Mouse (Mus musculus) intestine, postnatal 0 days (tissue): ENCODE results near the gene Tom1l1. TPM values are rescaled to one million over a fixed set of nuclear protein-coding genes. Genes with fewer than 3 reads are reported as not detected.
A peak's percentile ranks its signal among the peaks of the same experiment; 100 is the strongest.

Source experiments
- ATAC-seq: fragments of 200-750 bp; cut with Nextera tagmentation; 2 replicates; pipeline ENCODE4 v1.8.0; 2017; ENCODE audit warnings: mild to moderate bottlenecking, moderate TSS enrichment, moderate library complexity
- H3K27ac ChIP-seq: fragments of 300-500 bp; sonication (generic); 2 replicates; pipeline ENCODE4 v1.5.1; 2014; ENCODE audit warnings: mild to moderate bottlenecking, low read depth, low read length, moderate library complexity
- H3K27me3 ChIP-seq: fragments of 300-500 bp; sonication (generic); replicated peaks from 2 replicates; pipeline ENCODE4 v1.6.1; 2014; ENCODE audit warnings: low read length, mixed read lengths; ENCODE audit not compliant: control insufficient read depth, insufficient read depth
- H3K36me3 ChIP-seq: fragments of 300-500 bp; sonication (generic); 2 replicates; pipeline ENCODE4 v1.6.1; 2014; ENCODE audit warnings: mild to moderate bottlenecking, moderate library complexity; ENCODE audit not compliant: control insufficient read depth, insufficient read depth
- H3K4me1 ChIP-seq: fragments of 300-500 bp; sonication (generic); replicated peaks from 2 replicates; pipeline ENCODE4 v1.6.1; 2014; ENCODE audit warnings: antibody characterized with exemption, low read length, mixed read lengths; ENCODE audit not compliant: control insufficient read depth, insufficient read depth
- H3K4me2 ChIP-seq: fragments of 300-500 bp; sonication (generic); replicated peaks from 2 replicates; pipeline ENCODE4 v1.6.1; 2014; ENCODE audit warnings: low read depth, mild to moderate bottlenecking, moderate library complexity
- H3K4me3 ChIP-seq: fragments of 300-500 bp; sonication (generic); 2 replicates; pipeline ENCODE4 v1.5.1; 2014; ENCODE audit warnings: low read depth, low read length
- H3K9ac ChIP-seq: fragments of 300-500 bp; sonication (generic); 2 replicates; pipeline ENCODE4 v1.6.1; 2014; ENCODE audit warnings: mild to moderate bottlenecking, low read depth, low read length
- H3K9me3 ChIP-seq: fragments of 300-500 bp; sonication (generic); 2 replicates; pipeline ENCODE4 v1.6.1; 2016; ENCODE audit warnings: mixed run types; ENCODE audit not compliant: control insufficient read depth
- CTCF ChIP-seq: sonication (generic); IDR thresholded peaks from 2 replicates; pipeline ENCODE4 v1.5.1; 2016; ENCODE audit warnings: low read depth, mild to moderate bottlenecking, control low read depth, antibody characterized with exemption, moderate library complexity
- WGBS: fragments of 180-500 bp; shearing (Covaris S2); extraction: QIAGEN DNeasy Blood & Tissue Kit; methylation state at CpG from one replicate; pipeline ENCODE4 v1.1.7; 2014; 5-methylcytosine and 5-hydroxymethylcytosine counted together
- polyA plus RNA-seq: library from polyadenylated mRNA; unstranded; fragments of >200 nt; fragmentation: Nextera tagmentation; extraction: Ambion mirVana; gene quantifications from 2 replicates; pipeline ENCODE4 v1.2.1, GENCODE M21; 2015

The Tom1l1 gene
- polyA plus RNA-seq: 61.2 and 64.5 TPM in 2 replicates

DNA sequence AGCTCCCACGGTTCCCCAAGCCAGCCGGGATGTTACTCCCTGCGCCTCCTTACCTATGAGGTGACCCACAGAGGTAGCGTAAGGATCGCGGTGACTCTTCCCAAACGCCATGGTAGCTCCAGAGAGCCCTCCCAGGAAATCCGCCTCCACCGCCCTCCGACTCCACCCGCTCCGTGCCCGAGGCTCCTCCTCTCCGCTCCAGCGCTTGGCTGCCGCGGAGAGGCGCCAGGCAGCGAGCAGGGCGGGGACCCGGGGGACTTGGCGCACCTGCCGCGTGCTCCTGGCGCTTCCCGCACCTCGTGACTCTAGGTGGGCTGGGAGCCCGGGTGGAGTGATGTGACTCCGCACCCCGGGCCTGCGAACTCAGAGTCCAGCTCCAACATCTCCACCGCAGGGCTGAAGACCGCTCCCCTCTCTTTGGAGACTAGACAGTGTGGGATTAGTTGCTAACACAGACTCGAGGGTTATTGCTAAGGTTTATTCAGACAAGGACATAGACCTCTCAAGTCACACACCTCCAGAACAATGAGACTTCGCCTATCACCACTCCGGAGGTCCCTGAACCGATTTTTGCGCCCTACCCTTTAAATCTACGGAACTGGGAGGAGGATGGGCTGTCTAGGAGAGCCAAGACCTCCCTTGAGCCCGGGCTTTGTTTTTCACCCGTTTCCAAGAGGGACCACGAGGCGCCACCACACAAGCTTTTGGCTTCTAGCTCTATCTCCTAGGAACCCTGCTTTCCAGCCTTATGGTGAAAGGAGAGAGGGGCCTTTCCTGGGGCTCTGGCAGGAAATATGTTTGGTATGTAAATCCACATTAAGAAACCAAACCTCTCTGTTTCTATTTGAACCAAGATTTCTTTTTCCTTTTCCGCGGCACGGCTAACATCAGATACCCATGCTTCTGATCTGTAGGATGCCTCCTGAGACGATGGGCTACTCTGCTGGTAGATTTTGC lies at the start of gene Tom1l1:
Tom1l1 (minus strand) TSS at position 907 of the 957 bp plus-strand sequence.
- Histone ChIP-seq H3K27me3 (no peaks in the 10 kb centered on the region), H3K9ac (peak within 1 kb of the TSS; percentile 68), H3K36me3 (peaks cover under 1% of the 10 kb centered on the region; the same call in 1 of the 2 replicates), H3K27ac (peak within 1 kb of the TSS; percentile 68), H3K9me3 (no peaks in the 10 kb centered on the region), H3K4me1 (0 out of 2 replicates have a peak, but pooled peaks cover 3% of the 10 kb centered on the region), H3K4me2 (peak within 1 kb of the TSS; percentile 89), H3K4me3 (peak within 1 kb of the TSS; percentile 86)
- TF ChIP-seq CTCF: peak; percentile 41
- 7% methylated on average over 47 of the region's 47 CpGs for WGBS
- ATAC-seq: peak; percentile 91

GRCm38 (mm10) chr11:90733575-90733974 lies 45.4 kb upstream of the Tom1l1 start:
- Histone ChIP-seq H3K36me3 (no peaks in the 10 kb centered on the region), H3K4me2 (no peak overlapping the region), H3K4me3 (no peak overlapping the region), H3K4me1 (no peaks in the 10 kb centered on the region), H3K27ac (no peak overlapping the region), H3K27me3 (no peaks in the 10 kb centered on the region), H3K9me3 (no peaks in the 10 kb centered on the region), H3K9ac (no peak overlapping the region)
- TF ChIP-seq CTCF: 0 out of 2 replicates have a peak, but pooled peaks have one; percentile 5
- no peak for ATAC-seq
- 75% methylated on average over 4 of the region's 4 CpGs for WGBS

DNA sequence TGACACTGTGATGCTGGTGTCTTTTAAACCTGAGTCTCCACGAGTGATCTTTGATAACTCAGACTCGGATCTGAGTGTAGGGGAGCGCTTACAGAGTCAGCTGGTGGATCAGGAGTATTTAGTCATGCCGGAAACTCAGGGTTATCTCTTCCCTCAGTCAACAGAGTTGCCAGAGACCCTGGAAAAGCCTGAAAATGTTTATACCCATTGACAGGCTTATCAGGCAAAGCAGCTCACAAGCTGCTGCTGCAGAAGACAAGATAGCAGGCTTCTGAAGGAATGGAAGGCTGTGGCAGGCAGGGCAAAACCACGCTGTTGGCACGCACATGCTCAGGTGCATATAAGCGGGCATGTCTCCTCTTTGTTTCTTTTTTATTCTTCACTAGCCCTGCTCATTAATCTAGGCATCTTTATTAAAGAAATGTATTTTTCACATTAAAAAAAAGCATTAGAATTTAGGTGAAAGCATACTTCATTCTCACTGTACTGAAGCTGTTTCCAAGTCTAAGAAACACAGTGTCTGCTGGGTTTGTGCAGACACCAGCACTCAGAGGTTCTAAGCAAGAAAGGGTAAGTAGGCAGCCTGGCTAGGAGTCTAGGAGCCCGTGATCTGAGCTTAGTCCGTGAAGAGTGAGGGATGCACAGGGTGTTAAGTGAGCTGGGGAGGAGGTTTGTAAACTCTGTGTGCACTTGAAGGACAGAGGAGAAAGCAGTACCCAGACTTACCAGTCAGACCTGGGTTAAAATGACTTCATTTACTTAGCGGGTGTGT lies 39.4 kb upstream of the Tom1l1 start:
- no peak overlapping the region for H3K27ac ChIP-seq
- H3K4me1 ChIP-seq: no peaks in the 10 kb centered on the region
- H3K4me3 ChIP-seq: no peak overlapping the region
- H3K27me3 ChIP-seq: no peaks in the 10 kb centered on the region
- no peak for TF ChIP-seq CTCF
- WGBS: 47% methylated on average over 10 of the region's 10 CpGs
- H3K9ac ChIP-seq: no peak overlapping the region
- no peaks in the 10 kb centered on the region for H3K9me3 ChIP-seq
- no peaks in the 10 kb centered on the region for H3K36me3 ChIP-seq
- H3K4me2 ChIP-seq: no peak overlapping the region
- no peak for ATAC-seq

DNA sequence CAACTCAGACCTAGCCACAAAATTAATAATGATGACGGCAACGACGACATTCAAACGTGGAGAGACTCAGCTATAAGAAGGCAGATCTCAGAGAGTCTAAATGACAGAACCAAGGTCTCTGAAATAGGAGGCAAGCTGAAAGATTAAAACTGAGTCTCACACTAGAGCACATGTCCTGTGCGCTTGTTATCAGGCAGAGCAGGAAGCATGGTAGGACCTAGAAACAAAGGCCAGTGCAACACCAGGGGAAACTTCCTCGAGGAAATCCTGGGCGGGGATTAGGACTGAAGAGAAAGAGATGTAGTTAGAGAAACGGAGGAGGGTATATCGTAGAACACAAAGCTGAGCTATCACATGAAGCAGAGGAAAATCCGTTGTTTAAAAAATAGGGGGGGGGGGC lies 38.6 kb upstream of the Tom1l1 start:
- TF ChIP-seq CTCF: no peak

DNA sequence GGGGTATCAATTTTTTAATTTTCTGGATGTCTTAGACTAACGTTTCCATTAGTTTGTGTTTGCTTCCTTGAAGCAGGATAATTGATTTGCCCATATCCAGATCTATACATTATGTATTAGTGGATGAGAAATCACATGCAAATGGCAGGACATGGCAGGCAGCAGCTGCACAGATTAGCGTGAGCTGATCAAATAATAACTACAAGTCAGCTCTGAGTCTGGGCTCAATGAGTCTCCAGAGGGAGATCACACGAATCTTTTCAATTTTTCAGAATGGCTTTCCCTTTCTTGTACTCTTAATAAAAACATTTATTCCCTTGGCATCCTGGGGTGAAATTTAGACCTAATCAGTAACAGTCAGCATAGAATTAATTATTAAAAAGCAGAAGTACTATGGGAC lies 34.1 kb upstream of the Tom1l1 start:
- Histone ChIP-seq H3K9me3 (no peaks in the 10 kb centered on the region), H3K9ac (no peak overlapping the region), H3K27ac (no peak overlapping the region), H3K4me2 (no peak overlapping the region), H3K27me3 (no peaks in the 10 kb centered on the region), H3K36me3 (no peaks in the 10 kb centered on the region), H3K4me3 (no peak overlapping the region), H3K4me1 (no peaks in the 10 kb centered on the region)
- no peak for TF ChIP-seq CTCF
- ATAC-seq: no peak
- WGBS: 80% methylated on average over 3 of the region's 3 CpGs

More for the DNA sequence above, 38.6 kb upstream of the Tom1l1 start:
- no peak overlapping the region for H3K4me2 ChIP-seq
- no peaks in the 10 kb centered on the region for H3K36me3 ChIP-seq
- H3K27me3 ChIP-seq: no peaks in the 10 kb centered on the region
- H3K4me3 ChIP-seq: no peak overlapping the region
- H3K4me1 ChIP-seq: no peaks in the 10 kb centered on the region
- no peak overlapping the region for H3K9ac ChIP-seq
- ATAC-seq: no peak
- no peak overlapping the region for H3K27ac ChIP-seq
- WGBS: 76% methylated on average over 10 of the region's 10 CpGs
- no peaks in the 10 kb centered on the region for H3K9me3 ChIP-seq

DNA sequence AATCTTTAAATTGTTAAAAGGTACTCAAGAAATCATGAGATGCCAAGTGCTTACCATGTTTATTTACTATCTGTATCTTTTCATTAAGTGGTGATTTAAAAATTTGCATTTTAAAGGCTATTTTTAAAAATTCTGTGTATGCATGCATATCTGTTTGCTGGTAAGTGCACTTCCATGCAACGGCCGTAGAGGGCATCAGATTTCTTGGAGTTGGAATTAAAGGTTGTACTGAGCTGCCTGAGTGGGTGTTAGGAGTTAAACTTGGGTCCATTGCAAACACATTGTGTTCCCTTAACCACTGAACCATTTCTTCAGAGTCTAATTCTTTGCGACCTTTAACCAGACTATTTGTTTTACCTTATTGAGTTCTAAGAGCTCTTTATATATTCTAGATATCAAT lies 29.6 kb upstream of the Tom1l1 start:
- no peak overlapping the region for H3K9ac ChIP-seq
- H3K9me3 ChIP-seq: no peaks in the 10 kb centered on the region
- ATAC-seq: no peak
- no peak overlapping the region for H3K4me3 ChIP-seq
- H3K4me2 ChIP-seq: no peak overlapping the region
- no peak for TF ChIP-seq CTCF
- no peaks in the 10 kb centered on the region for H3K4me1 ChIP-seq
- H3K27ac ChIP-seq: no peak overlapping the region
- H3K36me3 ChIP-seq: no peaks in the 10 kb centered on the region
- no peaks in the 10 kb centered on the region for H3K27me3 ChIP-seq
- 89% methylated on average over 3 of the region's 3 CpGs for WGBS
